Mouse (Mus musculus) left cerebral cortex, adult 9 months (tissue): ENCODE measurements around the gene Tecr.
"Not testable (repeated sequence)": the region's sequence is repeated elsewhere in the genome, so short reads cannot be mapped to it uniquely, and the experiment has no call there.

Experiments used
- DNase-seq, 2 experiments: peaks; one replicate each; pipeline ENCODE4 v3.0.0; 2022; ENCODE audit warnings: low spot score in 2 of 2

Tecr gene

GRCm38 (mm10) chr8:83618566-83618965, 10.8 kb upstream of the Tecr start:
- no peak for DNase-seq

DNA sequence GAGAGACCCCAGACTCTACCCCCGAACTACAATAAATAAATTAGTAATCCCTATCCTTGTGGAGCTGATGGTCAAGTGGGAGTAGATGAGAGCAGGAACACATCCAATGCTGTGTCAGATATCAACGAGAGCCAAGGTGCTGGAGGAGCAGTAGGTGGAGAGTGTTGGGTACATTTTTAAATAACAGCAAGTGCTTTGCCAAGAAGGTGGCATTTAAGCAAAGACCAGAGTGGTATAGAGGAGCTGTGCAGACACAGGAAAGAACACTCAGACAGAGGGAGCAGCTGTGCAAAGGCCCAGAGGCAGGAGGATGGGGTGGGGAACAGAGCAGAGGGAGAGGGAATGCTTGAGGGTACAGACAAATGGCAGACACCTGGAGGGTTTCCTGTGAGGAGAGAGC, 9.3 kb upstream of the Tecr start:
- DNase-seq, result peak in 1 of 2 experiments; percentile 56

- no peak for DNase-seq
Measured at GRCm38 (mm10) chr8:83616625-83617024, 8.9 kb upstream of the Tecr start.

DNA sequence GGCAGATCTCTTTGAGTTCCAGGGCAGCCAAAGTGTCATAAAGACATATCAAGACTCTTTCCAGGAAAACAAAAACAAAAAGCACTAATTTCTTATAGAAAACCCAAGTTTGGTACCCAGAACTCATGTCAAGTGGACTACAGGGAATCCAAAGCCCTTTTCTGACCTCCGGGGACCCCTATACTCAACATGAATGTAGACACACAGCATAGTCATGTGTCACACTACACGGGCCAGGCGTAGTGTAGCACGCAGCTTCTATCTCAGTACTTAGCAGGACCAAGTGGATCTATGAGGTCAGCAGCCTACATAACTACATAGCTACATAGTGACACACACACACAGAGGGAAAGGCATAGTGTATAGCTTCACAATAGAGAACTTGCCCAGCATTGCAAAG, 5.9 kb upstream of the Tecr start:
- no peak for DNase-seq

GRCm38 (mm10) chr8:83611921-83612320, 4.2 kb upstream of the Tecr start:
- no peak for DNase-seq

DNA sequence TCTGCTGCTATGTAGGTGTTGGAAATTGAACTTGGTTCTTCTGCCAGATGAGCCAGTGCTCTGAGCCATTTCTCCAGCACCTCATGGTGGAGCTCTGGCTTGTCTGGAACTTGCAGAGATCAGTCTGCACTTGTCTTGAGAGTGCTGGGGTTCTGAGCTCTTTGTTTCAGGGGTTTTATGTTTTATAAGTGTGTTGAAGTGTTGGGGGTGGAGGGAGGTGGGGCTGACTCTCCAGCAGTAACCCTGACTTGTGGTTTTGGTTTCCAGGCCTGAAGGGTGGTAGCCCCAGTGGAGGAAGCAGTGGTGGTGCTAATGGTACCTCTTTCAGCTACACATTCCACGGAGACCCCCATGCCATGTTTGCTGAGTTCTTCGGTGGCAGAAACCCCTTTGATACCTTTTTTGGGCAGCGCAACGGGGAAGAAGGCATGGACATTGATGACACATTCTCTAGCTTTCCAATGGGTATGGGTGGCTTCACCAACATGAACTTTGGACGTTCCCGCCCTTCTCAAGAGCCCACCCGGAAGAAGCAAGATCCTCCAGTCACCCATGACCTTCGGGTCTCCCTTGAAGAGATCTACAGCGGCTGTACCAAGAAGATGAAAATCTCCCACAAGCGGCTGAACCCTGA, 1.9 kb upstream of the Tecr start:
- no peak for DNase-seq

- no peak for DNase-seq
Measured at GRCm38 (mm10) chr8:83609086-83609485, 1.3 kb upstream of the Tecr start.

GRCm38 (mm10) chr8:83608398-83608829, 643 bp upstream of the Tecr start:
- DNase-seq, result peak in 1 of 2 experiments; percentile 75

DNA sequence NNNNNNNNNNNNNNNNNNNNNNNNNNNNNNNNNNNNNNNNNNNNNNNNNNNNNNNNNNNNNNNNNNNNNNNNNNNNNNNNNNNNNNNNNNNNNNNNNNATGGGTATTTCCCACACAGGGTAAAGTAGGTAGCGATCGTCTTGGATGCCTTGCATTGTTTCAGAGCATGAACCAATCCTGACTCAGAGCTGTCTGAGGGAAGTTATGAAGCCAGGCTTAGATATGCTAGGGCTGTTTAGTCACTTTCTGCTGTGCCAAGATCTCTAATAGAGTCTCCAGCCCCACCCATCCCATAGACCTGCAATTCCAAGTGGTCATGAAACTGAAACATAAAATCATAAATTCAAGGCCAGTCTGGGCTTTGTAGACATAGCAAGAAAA, 5.1 kb downstream of the Tecr start:
- no peak for DNase-seq

DNA sequence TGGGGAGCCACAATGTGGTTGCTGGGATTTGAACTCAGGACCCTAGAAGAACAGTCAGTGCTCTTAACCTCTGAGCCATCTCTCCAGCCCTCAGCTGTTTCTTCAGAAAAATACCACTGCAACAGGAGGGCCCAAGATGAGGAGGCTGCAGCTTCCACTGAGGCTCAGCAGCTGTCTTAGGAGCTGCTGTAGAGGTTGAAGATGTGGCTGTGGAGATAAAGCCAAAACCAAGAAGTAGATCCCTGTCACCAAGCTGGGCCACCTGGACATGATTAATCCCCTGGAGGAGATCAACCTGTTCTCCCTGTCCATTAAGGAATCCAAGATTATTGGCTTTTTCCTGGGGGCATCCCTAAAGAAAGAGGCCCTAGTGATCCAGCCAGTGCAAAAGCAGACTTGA, 8.0 kb downstream of the Tecr start:
- no peak for DNase-seq

GRCm38 (mm10) chr8:83598146-83598545, 9.6 kb downstream of the Tecr start:
- DNase-seq, result no peak

GRCm38 (mm10) chr8:83596369-83596768, 11.4 kb downstream of the Tecr start:
- DNase-seq, result no peak

DNA sequence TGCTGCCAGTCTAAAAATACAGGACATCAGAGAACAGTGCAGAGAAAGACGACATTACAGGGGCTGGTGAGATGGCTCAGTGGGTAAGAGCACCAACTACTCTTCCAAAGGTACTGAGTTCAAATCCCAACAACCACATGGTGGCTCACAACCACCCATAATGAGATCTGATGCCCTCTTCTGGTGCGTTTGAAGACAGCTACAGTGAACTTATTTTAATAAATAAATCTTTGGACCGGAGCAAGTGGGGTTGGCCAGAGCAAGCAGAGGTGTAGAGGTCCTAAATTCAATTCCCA, 12.8 kb downstream of the Tecr start:
- not testable (repeated sequence) for DNase-seq

- DNase-seq, result peak; percentile 94 to 98
Measured at GRCm38 (mm10) chr8:83594167-83595049, 13.4 kb downstream of the Tecr start.

DNA sequence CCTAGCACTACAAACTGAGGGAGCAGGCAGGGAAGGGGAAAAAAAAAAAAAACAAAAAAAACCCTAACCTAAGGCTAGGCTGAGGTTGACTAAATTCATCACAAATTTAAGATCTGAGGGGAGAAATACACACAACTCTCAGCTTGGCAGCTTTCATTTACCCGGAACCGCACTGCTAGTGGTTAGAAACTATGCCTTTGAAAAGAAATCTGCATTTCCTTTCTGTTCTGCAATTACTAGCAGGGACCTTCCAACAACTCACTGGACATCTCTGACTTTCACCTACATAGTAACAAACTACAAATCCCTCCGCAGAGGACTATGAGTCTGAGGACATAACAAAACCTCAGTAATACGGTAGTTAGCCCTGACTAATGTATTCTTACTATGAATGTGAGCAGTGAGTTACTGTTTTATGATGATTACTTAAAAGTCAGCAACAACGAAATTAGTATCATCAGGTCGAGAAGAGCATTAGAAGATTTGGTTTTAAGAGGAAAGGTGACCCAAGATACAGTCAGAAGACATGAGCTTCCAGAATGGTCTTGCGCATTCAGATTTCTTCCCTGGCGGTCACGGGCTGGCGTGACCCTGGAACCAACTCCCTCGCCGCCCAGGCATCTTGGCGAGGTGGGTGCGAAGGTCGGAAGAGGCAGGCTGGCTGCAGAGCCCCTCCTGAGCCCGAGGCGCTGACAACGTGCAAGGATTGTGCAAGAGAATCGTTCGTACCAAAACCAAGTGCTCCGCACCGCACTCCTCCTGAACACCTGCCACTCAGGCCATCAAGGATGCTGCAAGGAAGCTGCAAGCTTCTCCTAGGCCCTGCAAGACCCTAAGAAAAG, 14.2 kb downstream of the Tecr start:
- no peak for DNase-seq

DNA sequence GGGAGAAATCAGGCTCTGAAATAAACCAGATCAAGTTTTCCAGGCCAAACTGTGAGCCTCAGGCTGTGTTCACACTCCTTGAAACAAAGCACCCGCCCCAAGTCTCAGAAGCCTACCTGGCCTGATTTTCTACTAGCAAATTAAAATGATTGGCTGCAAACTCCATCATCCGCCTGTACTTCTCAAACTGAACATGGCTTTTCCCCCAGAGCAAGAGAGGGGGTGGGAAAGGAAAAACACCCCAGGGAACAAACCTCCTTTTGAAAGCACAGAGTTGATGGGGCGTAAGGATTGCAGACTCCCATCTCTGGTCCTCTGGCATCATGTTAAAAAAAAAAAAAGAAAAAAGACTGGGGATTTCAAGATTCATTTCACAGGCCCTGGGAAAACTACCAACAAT, 15.1 kb downstream of the Tecr start:
- DNase-seq, result no peak

GRCm38 (mm10) chr8:83590488-83591023, 17.2 kb downstream of the Tecr start:
- DNase-seq, result no peak

DNA sequence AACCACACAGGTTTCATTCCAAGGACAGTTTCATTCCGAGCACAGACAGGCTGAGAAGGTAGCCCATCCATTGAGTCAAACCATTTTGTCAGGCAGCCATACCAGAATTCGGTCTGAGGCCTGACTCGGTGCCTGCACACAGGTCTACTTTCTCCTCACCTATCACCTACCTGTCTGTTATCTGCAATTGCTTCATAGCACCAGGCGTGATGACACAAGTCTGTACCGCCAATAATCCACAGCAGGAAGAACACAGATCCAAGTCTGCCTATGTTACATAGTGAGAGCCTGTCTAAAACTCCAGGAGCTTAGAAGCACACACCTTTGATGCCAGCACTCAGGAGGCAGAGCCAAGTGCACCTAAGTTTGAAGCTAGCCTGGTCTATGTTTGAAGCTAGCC, 18.9 kb downstream of the Tecr start:
- no peak for DNase-seq

DNA sequence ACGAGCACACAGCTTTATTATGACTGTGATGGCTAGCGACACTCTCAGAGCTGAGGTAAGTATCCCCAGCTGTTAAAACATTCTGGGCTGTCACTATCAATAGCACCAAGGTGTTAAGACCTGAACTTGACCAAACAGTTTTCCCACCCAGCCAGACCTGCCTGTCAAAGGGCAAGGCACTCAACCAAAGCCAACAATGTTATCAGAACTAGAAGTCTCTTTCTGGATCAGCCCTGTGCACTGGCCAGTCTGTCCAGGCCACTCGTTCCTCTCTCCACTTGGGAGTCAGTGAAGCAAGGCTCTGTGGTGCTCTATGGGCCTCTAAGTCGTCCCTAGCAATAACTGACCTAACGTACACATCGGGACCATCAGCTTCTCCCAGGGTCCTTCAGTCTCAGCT, 20.1 kb downstream of the Tecr start:
- DNase-seq, result no peak

DNA sequence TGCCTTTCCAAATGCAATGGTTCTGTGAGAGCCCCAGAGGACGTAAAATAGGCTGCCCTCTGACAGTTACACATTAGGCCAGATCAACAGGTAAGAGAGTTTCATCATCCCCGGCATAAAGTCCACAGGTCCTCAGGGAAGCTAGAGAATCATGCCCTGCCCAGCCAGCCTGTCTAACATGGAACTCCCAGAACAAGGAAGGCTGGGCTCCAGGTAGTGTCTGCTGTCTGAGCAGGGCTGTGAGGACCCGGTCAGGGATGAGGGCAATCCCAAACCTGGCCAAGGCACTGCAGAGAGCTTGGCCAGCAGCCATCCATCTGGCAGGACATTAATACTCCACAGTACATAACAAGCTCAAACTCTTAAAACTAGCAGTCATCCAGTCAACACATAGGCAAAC, 22.4 kb downstream of the Tecr start:
- no peak for DNase-seq

- DNase-seq, result no peak
Measured at GRCm38 (mm10) chr8:83584771-83585170, 23.0 kb downstream of the Tecr start.

DNA sequence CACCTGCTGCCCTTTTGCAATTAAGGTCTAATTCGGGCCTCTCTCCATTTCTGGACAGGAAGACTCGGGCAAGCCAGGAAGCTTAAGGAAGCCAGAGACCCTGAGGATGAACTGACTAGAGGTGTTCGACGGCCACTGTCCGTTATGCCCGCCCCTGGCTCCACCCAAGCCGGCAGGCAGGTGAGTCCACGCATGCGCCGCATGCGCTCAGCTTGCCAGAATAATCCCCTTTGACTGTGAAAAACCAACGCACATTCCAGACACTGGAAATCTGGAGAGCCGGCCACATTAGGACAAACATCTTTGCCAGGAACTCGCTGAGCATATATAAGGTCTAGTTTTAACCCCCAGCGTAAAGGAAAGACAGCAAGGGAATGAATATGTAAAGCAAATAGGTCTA, 24.5 kb downstream of the Tecr start:
- no peak for DNase-seq
